Mouse (Mus musculus) midbrain, embryonic 10.5 days (tissue): ENCODE measurements around the gene Plrg1. TPM values are rescaled to one million over a fixed set of nuclear protein-coding genes. Genes with fewer than 3 reads are reported as not detected.

ENCODE experiments used
- DNase-seq: peaks from one replicate; pipeline ENCODE4 v3.0.0-alpha.2; 2017; ENCODE audit warnings: low spot score
- H3K27ac ChIP-seq: fragments of 300-500 bp; sonication (generic); replicated peaks from 2 replicates; pipeline ENCODE4 v1.5.1; 2016; ENCODE audit warnings: mild to moderate bottlenecking
- H3K27me3 ChIP-seq: fragments of 300-500 bp; sonication (generic); 2 replicates; pipeline ENCODE4 v1.6.1; 2016; ENCODE audit warnings: low read depth, mild to moderate bottlenecking; ENCODE audit not compliant: poor library complexity, severe bottlenecking
- H3K36me3 ChIP-seq: fragments of 300-500 bp; sonication (generic); 2 replicates; pipeline ENCODE4 v1.6.1; 2016; ENCODE audit warnings: mild to moderate bottlenecking, moderate library complexity
- H3K4me1 ChIP-seq: fragments of 300-500 bp; sonication (generic); 2 replicates; pipeline ENCODE4 v1.6.1; 2016
- H3K4me3 ChIP-seq: fragments of 300-500 bp; sonication (generic); 2 replicates; pipeline ENCODE4 v1.5.1; 2016; ENCODE audit warnings: mild to moderate bottlenecking, moderate library complexity
- H3K9me3 ChIP-seq: fragments of 300-500 bp; sonication (generic); replicated peaks from 2 replicates; pipeline ENCODE4 v1.6.1; 2016; ENCODE audit warnings: mild to moderate bottlenecking
- WGBS: fragments of 180-500 bp; shearing (Covaris S2); methylation state at CpG from one replicate; pipeline ENCODE4 v1.1.7; 2016; 5-methylcytosine and 5-hydroxymethylcytosine counted together
- polyA plus RNA-seq: library from polyadenylated mRNA; unstranded; fragments of >200 nt; fragmentation: Nextera tagmentation; extraction: Ambion mirVana; gene quantifications from 2 replicates; pipeline ENCODE4 v1.2.1, GENCODE M21; 2016

Plrg1 gene
- polyA plus RNA-seq = 144 and 150 TPM in 2 replicates

DNA sequence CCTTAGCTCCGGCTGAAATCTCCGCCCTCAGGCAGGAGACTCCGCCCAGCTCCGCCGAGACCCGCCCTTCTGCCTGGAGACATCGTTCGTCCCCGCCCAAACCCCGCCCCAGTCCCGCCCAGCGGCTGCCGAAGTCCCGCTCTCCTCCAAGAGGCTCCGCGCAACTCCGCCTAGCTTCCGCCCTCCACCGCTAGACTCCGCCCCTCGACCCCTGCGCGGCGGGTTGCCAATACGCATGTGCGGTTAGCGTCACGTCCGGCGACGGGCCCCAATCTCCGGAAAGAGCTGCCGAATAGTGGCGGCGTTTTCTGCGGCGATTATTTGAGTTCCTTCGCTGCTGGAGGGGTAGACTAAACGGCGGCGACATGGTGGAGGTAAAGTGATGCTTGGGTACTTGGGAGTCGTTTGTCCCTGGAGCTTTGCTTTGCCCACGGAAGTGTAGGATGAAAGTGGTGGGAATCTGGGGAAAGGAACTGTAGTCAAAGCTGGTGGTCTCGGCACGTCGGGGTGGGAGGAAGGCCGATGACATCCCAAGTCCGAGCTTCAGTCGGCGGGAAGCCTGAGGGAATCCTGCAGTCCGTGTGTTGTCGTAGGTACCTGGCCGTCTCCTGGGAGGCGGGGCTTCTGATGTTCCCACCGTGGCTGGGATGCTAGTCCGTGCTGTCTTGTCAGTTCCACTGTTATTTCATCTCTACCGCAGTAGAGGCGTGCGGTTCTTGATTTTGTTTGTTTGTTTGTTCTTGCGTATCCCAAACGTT lies at the start of gene Plrg1:
Gene Plrg1, plus strand, starts transcription at position 242 of the 758 bp plus-strand sequence.
- under 1% methylated on average over 61 of the region's 61 CpGs for WGBS
- peak within 1 kb of the TSS; percentile 79 for H3K27ac ChIP-seq

DNA sequence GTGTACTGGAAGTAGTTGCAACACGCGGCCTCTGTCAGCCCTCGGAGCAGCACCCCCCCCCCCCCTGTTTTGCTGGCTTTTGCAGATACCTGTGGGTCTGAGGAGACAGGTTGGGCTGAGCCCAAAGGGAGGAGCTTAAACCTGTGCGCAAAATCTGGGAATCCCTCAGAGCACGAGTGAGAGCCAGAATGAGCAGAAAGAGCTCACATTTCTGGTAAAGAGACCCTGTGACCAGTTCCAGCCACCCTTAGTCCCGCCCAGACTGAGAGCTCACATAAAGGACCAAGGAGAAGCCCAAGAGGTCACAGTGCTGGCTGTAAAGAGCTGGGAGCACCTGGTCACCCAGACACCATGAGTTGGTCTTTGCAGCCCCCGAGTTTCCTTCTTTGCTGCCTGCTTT lies 47.8 kb upstream of the Plrg1 start, which contains the start of gene Fgg:
Gene Fgg, plus strand, starts transcription at position 168 of the 400 bp plus-strand sequence.
- DNase-seq = no peak
- no peaks in the 10 kb centered on the region for H3K4me1 ChIP-seq
- H3K9me3 ChIP-seq = no peaks in the 10 kb centered on the region
- H3K27me3 ChIP-seq = no peaks in the 10 kb centered on the region
- WGBS = 52% methylated on average over 7 of the region's 7 CpGs
- no peaks in the 10 kb centered on the region for H3K36me3 ChIP-seq
- no peak within 1 kb of the TSS for H3K27ac ChIP-seq
- H3K4me3 ChIP-seq = no peak within 1 kb of the TSS

More for the DNA sequence above, at the start of gene Plrg1:
- Histone ChIP-seq H3K4me1 (peaks cover 11% of the 10 kb centered on the region), H3K27me3 (no peaks in the 10 kb centered on the region), H3K36me3 (peaks cover 39% of the 10 kb centered on the region), H3K9me3 (no peaks in the 10 kb centered on the region), H3K4me3 (peak within 1 kb of the TSS; percentile 85)
- peak; percentile 99 for DNase-seq

DNA sequence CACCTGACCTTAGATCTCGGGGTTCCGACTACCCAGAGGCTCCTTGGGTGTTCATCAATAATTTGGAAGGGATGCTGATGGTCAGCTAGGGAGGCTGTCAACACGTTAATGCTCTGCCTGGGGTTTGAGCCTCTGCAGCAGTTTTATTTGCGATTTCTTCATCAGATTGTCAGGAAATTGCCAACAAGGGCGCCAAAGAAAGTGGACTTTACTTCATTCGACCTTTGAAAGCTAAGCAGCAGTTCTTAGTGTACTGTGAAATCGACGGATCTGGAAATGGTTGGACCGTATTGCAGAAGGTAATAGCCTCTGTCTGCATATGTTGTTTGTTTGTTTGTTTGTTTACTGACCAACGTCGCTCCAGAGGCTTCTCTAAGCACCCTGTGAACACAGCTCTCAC lies 45.0 kb upstream of the Plrg1 start:
- WGBS = 84% methylated on average over 11 of the region's 11 CpGs
- Histone ChIP-seq H3K27me3 (no peaks in the 10 kb centered on the region), H3K9me3 (no peaks in the 10 kb centered on the region), H3K4me1 (no peaks in the 10 kb centered on the region), H3K27ac (no peak overlapping the region), H3K4me3 (no peak overlapping the region), H3K36me3 (no peaks in the 10 kb centered on the region)
- no peak for DNase-seq

DNA sequence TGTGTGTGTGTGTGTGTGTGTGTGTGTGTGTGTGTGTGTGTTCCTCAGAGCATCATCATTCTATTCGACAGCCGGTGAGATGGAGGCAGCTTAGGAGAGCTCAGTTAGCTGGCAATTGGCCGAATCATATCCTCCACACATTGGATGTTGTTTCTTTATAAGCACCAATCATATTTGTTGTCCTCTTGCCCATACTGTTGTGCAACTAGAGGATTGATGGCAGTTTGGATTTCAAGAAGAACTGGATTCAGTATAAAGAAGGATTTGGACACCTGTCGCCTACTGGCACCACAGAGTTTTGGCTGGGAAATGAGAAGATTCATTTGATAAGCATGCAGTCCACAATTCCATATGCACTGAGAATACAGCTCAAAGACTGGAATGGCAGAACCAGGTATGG lies 44.2 kb upstream of the Plrg1 start:
- Histone ChIP-seq H3K36me3 (no peaks in the 10 kb centered on the region), H3K9me3 (no peaks in the 10 kb centered on the region), H3K4me1 (no peaks in the 10 kb centered on the region), H3K27ac (no peak overlapping the region), H3K27me3 (no peaks in the 10 kb centered on the region), H3K4me3 (no peak overlapping the region)
- no peak for DNase-seq
- WGBS = 92% methylated on average over 4 of the region's 4 CpGs

DNA sequence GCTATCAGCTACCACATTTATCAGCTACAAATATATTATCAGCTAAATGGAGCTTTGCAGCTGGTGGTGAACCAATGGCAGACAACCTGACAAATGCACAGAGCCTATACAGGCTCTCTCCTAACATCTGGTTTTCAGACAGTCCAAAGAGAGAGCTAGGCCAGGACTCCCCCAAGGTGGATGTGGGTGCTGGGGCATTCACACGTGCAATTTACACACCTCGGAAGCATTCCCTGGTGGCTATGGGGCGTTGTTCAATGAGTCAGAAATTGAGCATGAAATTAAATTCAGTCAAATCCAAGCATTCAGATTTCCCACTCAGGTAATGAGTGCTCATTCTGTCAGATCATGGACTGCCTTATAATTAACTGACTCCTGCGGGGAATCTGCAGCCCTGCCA lies 43.8 kb upstream of the Plrg1 start:
- Histone ChIP-seq H3K27ac (no peak overlapping the region), H3K9me3 (no peaks in the 10 kb centered on the region), H3K36me3 (no peaks in the 10 kb centered on the region), H3K4me3 (no peak overlapping the region), H3K4me1 (no peaks in the 10 kb centered on the region), H3K27me3 (no peaks in the 10 kb centered on the region)
- no peak for DNase-seq
- WGBS = 86% methylated on average over 4 of the region's 4 CpGs

DNA sequence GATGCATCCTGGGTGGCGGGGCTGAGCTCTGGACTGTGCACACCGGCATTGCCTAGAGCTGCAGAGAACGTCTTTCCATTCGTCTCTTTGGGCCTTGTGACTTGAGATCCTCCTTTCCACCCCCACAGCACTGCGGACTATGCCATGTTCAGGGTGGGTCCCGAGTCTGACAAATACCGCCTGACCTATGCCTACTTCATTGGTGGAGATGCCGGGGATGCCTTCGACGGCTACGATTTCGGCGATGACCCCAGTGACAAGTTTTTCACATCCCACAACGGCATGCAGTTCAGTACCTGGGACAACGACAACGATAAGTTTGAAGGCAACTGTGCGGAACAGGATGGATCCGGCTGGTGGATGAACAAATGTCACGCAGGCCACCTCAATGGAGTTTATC lies 42.7 kb upstream of the Plrg1 start:
- Histone ChIP-seq H3K4me3 (no peak overlapping the region), H3K27ac (no peak overlapping the region), H3K9me3 (no peaks in the 10 kb centered on the region), H3K4me1 (no peaks in the 10 kb centered on the region), H3K27me3 (no peaks in the 10 kb centered on the region), H3K36me3 (no peaks in the 10 kb centered on the region)
- WGBS = 93% methylated on average over 19 of the region's 19 CpGs
- DNase-seq = no peak

DNA sequence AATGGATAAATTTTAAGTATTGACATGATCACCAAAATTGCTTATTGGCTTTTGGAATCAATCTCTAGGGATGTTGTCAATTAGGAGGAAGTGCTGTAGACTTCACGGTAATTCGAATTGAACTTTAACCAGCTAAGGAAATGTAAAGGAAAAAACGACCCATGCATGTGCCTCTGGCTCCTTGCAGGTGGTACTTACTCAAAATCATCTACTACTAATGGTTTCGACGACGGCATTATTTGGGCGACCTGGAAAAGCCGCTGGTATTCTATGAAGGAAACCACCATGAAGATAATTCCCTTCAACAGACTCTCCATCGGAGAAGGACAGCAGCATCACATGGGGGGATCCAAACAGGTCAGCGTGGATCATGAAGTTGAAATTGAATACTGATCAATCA lies 41.4 kb upstream of the Plrg1 start:
- no peaks in the 10 kb centered on the region for H3K9me3 ChIP-seq
- no peaks in the 10 kb centered on the region for H3K4me1 ChIP-seq
- no peak overlapping the region for H3K27ac ChIP-seq
- H3K4me3 ChIP-seq = no peak overlapping the region
- H3K36me3 ChIP-seq = no peaks in the 10 kb centered on the region
- H3K27me3 ChIP-seq = no peaks in the 10 kb centered on the region
- DNase-seq = no peak
- 90% methylated on average over 10 of the region's 10 CpGs for WGBS

DNA sequence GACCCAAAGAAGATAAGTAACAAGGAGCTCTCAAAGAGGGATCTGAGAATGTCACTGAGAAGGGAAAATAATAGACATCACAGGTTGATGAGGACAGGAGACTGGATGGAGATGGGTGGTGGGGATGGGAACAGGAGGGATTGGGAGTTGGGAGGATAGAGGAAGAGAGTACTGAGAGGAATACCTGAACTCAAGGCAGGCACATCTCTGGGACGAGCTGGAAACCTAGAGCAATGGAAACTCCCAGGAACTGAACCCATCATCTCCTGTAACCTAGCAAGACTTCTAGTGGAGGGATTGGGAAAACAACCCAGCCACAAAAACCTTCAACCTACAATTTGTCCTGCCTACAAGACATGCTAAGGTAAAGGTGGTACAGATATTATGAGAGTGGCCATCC lies 39.1 kb upstream of the Plrg1 start:
- H3K9me3 ChIP-seq = no peaks in the 10 kb centered on the region
- no peaks in the 10 kb centered on the region for H3K27me3 ChIP-seq
- H3K4me1 ChIP-seq = no peaks in the 10 kb centered on the region
- DNase-seq = no peak
- WGBS = 86% methylated on average over 1 of the region's 1 CpGs
- no peak overlapping the region for H3K4me3 ChIP-seq
- H3K36me3 ChIP-seq = no peaks in the 10 kb centered on the region
- no peak overlapping the region for H3K27ac ChIP-seq

DNA sequence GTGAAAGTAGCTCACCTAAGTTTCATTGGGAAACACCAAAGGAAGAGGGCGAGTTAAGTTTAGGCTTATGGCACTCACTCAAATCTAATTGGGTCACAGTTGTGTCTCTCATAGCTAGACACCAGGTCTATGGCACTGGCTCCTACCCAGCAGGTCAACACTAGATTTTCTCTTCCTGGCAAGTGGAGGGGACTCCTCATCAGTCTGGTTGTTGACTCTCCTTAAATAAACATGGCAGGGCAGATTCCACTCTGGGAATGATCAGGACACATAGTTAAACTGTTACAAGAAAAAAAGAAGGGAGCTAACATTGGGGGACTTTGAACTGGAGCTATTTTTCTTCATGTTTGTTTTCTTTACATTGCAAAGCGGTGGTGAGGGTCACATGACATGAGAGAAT lies 34.9 kb upstream of the Plrg1 start:
- Histone ChIP-seq H3K36me3 (no peaks in the 10 kb centered on the region), H3K4me3 (no peak overlapping the region), H3K27ac (no peak overlapping the region), H3K27me3 (no peaks in the 10 kb centered on the region), H3K9me3 (no peaks in the 10 kb centered on the region), H3K4me1 (no peaks in the 10 kb centered on the region)
- WGBS = 86% methylated on average over 2 of the region's 2 CpGs
- DNase-seq = no peak

DNA sequence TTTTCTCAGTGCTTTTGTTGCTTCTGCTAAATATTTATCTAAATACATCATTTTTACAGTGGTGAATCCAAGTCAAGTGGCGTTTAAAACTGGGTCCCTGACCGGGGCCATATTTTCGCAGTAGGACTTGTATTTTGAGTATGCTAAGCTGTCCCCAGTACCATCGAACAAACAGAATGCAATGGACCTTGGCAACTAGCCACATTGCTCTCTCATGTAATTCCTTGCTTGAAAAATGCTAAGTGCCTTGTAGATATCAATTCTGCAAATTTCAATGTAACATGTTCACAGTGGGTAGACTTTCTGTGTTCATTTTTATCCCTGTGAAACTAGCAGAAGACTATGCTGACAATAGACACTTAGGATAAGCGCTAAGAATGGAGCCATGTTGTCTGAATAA lies 34.1 kb upstream of the Plrg1 start:
- no peaks in the 10 kb centered on the region for H3K9me3 ChIP-seq
- no peaks in the 10 kb centered on the region for H3K36me3 ChIP-seq
- H3K4me1 ChIP-seq = 0 out of 2 replicates have a peak, but pooled peaks cover 3% of the 10 kb centered on the region
- DNase-seq = no peak
- no peaks in the 10 kb centered on the region for H3K27me3 ChIP-seq
- H3K27ac ChIP-seq = no peak overlapping the region
- WGBS = 92% methylated on average over 5 of the region's 5 CpGs
- no peak overlapping the region for H3K4me3 ChIP-seq

DNA sequence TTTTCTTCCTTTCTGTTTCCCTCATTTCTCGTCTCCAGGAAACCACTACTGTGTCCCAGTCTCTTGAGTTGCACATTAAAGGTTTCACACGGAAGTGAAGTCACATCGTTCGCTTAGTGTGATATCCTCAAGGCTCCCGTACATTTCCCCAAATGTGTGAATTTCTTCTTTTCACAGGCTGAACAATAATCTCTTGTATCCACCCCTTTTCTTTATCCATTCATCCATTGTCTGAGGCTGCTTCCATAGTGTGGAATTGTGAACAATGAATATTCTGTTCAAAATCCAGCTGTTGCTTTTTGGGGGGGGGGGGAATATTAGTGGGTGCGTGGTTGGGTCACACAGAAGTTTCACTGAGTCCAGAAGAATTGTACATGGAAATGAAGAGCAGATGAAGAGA lies 30.3 kb upstream of the Plrg1 start:
- H3K27ac ChIP-seq = no peak overlapping the region
- 82% methylated on average over 6 of the region's 6 CpGs for WGBS
- H3K27me3 ChIP-seq = no peaks in the 10 kb centered on the region
- no peak overlapping the region for H3K4me3 ChIP-seq
- no peaks in the 10 kb centered on the region for H3K36me3 ChIP-seq
- DNase-seq = no peak
- H3K4me1 ChIP-seq = 0 out of 2 replicates have a peak, but pooled peaks cover 3% of the 10 kb centered on the region
- no peaks in the 10 kb centered on the region for H3K9me3 ChIP-seq

DNA sequence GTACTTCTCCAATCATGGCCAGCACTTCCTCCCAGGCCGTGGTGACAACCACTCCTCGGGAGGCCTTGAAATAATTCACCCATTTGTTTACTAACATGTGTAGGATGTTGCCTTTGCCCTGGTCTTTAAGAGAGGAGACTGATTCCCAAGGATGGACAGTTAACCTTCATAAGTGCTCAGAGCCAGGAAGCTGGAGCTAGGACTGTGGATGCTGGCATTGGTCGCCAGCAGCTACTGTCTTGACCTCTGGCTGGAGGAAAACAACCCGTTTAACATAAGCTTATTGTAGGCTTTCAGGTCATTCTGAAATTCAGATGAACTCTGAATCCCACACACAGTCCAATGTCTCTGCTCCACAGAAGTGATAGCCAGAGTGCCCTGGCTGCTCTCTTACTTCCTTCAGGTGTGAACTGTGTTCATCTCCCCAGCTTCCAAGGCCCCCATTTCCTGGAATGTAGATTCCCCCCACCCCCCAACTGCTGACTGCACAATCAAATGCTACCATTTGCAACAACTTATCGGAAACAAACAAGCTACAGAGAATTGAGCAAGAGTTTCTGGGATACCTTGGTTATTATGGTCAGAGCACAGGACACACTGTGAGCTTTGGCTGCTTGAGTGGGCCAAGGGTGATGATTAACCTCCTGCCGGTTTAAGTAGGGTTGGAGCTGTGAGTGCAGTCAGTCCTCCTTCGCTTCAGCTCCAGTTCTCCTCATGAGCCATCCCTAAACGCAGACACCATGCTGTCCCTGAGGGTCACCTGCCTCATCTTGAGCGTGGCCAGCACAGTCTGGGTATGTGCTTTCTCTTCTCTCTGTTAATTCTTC lies 29.6 kb upstream of the Plrg1 start, which contains the start of gene Fga:
Gene Fga, plus strand, starts transcription at position 602 of the 827 bp plus-strand sequence.
- H3K27ac ChIP-seq = no peak within 1 kb of the TSS
- H3K4me3 ChIP-seq = no peak within 1 kb of the TSS
- WGBS = 82% methylated on average over 9 of the region's 9 CpGs
- DNase-seq = no peak
- no peaks in the 10 kb centered on the region for H3K36me3 ChIP-seq
- H3K27me3 ChIP-seq = no peaks in the 10 kb centered on the region
- H3K9me3 ChIP-seq = no peaks in the 10 kb centered on the region
- H3K4me1 ChIP-seq = 0 out of 2 replicates have a peak, but pooled peaks cover 3% of the 10 kb centered on the region
